Comparison of ENCODE assay signal across 8 mouse cellular contexts in the genomic region with DNA sequence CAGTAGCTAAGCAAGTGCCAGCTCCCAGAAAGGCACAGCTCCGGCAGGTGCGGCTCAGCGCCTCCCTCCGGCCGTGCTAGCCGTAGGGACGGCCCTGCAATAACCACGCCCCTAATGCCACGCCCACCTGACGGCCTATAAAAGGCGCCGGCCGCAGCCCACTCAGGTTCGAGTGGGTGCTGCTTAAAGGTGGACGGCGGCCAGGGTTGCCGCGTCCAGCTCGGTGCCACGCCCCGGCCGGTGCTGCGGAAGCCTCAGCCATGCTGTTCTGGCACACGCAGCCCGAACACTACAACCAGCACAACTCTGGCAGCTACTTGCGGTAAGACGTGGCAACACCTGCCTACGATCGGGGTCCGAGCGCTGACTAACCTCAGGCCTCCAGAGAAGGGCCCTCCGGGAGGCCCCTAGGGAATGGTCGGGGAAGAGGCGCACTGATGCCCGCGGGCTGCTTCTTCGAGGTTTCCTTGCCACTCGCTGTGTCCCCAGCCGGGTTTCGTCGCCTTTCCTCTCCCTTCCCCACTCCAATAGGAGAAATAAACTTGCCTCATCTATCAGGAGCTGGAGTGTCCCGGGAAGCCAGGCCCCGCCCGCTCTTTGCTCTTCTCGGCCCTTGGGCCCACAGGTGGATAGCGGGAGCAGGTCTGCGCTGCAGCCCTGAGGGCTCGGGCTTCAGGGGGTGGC. TPM values are rescaled to one million over a fixed set of nuclear protein-coding genes. Genes with fewer than 3 reads are reported as not detected.
DNase-seq lines count a peak whose midpoint lies in the region; ATAC-seq and TF ChIP-seq lines count a peak whose summit lies in the region.

A gene (plus strand): TSS at position 165 of the 684 bp plus-strand sequence.

- no peaks in the 10 kb centered on the region for H3K36me3 ChIP-seq in embryonic facial prominence, embryonic 11.5 days (replicated peaks; ENCODE audit: control insufficient read depth, insufficient read depth, low read depth, low read length)
- no peaks in the 10 kb centered on the region for H3K36me3 ChIP-seq in liver, embryonic 14.5 days (replicated peaks; ENCODE audit: control insufficient read depth, insufficient read depth, low read depth)
- no peaks in the 10 kb centered on the region for H3K36me3 ChIP-seq in neural tube, embryonic 12.5 days
- H3K36me3 ChIP-seq in stomach, embryonic 15.5 days = no peaks in the 10 kb centered on the region

- peak within 1 kb of the TSS; percentile 91 for H3K4me2 ChIP-seq in embryonic facial prominence, embryonic 11.5 days (ENCODE audit: low read depth, low read length)
- H3K4me2 ChIP-seq in liver, embryonic 14.5 days (ENCODE audit: low read depth) = peak within 1 kb of the TSS; percentile 47
- peak within 1 kb of the TSS; percentile 94 for H3K4me2 ChIP-seq in neural tube, embryonic 12.5 days (replicated peaks)
- peak within 1 kb of the TSS; percentile 91 for H3K4me2 ChIP-seq in stomach, embryonic 15.5 days

- H3K4me3 ChIP-seq in embryonic facial prominence, embryonic 11.5 days (ENCODE audit: low read depth, low read length) = peak within 1 kb of the TSS; percentile 44
- peak within 1 kb of the TSS; percentile 42 for H3K4me3 ChIP-seq in liver, embryonic 14.5 days (ENCODE audit: insufficient read depth in 1 of 2, low read depth in 2 of 2, low read length in 2 of 2)
- peak within 1 kb of the TSS; percentile 41 for H3K4me3 ChIP-seq in neural tube, embryonic 12.5 days
- peak within 1 kb of the TSS; percentile 52 for H3K4me3 ChIP-seq in stomach, embryonic 15.5 days (replicated peaks)

- peak within 1 kb of the TSS; percentile 50 for H3K9ac ChIP-seq in embryonic facial prominence, embryonic 11.5 days (replicated peaks; ENCODE audit: low read length)
- H3K9ac ChIP-seq in liver, embryonic 14.5 days (replicated peaks) = no peak within 1 kb of the TSS
- H3K9ac ChIP-seq in neural tube, embryonic 12.5 days = peak within 1 kb of the TSS; percentile 45
- H3K9ac ChIP-seq in stomach, embryonic 15.5 days = no peak within 1 kb of the TSS

- no peak within 1 kb of the TSS for H3K27ac ChIP-seq in embryonic facial prominence, embryonic 11.5 days (replicated peaks; ENCODE audit: low read depth, low read length)
- no peak within 1 kb of the TSS for H3K27ac ChIP-seq in liver, embryonic 14.5 days
- H3K27ac ChIP-seq in neural tube, embryonic 12.5 days = no peak within 1 kb of the TSS
- no peak within 1 kb of the TSS for H3K27ac ChIP-seq in stomach, embryonic 15.5 days

- H3K9me3 ChIP-seq in embryonic facial prominence, embryonic 11.5 days (replicated peaks; ENCODE audit: control insufficient read depth, low read length) = no peaks in the 10 kb centered on the region
- no peaks in the 10 kb centered on the region for H3K9me3 ChIP-seq in liver, embryonic 14.5 days (ENCODE audit: control insufficient read depth, low read length)
- H3K9me3 ChIP-seq in neural tube, embryonic 12.5 days = no peaks in the 10 kb centered on the region
- no peaks in the 10 kb centered on the region for H3K9me3 ChIP-seq in stomach, embryonic 15.5 days

- TF ChIP-seq CTCF in liver, embryonic 14.5 days (IDR thresholded peaks at IDR 0.05; ENCODE audit: low read depth) = peak; percentile 50; the same call in 1 of the 2 replicates

- no peak for TF ChIP-seq EP300 in liver, embryonic 14.5 days (IDR thresholded peaks at IDR 0.05; ENCODE audit: low read depth)

- peak; percentile 39 to 44 for DNase-seq in left cerebral cortex, adult 18-20 months (ENCODE audit: low spot score in 2 of 2)
- no peak for DNase-seq in left cerebral cortex, adult 11 months (ENCODE audit: low spot score)
- DNase-seq in embryonic facial prominence, embryonic 11.5 days (ENCODE audit: low spot score) = peak; percentile 72
- DNase-seq in heart, adult 11 months = peak; percentile 96
- peak; percentile 94 for DNase-seq in kidney, adult 11 months
- peak; percentile 35 to 41 (median 38) for DNase-seq in liver, embryonic 14.5 days (ENCODE audit: low read depth in 3 of 3, low spot score in 3 of 3)

- peaks cover 20% of the 10 kb centered on the region for H3K27me3 ChIP-seq in embryonic facial prominence, embryonic 11.5 days (ENCODE audit: control insufficient read depth, insufficient read depth, low read length)
- H3K27me3 ChIP-seq in liver, embryonic 14.5 days (ENCODE audit: control insufficient read depth, insufficient read depth, low read length) = peaks cover 6% of the 10 kb centered on the region
- peaks cover 26% of the 10 kb centered on the region for H3K27me3 ChIP-seq in neural tube, embryonic 12.5 days (replicated peaks)
- peaks cover 6% of the 10 kb centered on the region for H3K27me3 ChIP-seq in stomach, embryonic 15.5 days (replicated peaks)

- under 1% methylated on average over 48 of the region's 48 CpGs for WGBS in embryonic facial prominence, embryonic 11.5 days
- WGBS in liver, embryonic 14.5 days (ENCODE audit: insufficient replicate concordance) = under 1% methylated on average over 48 of the region's 48 CpGs
- under 1% methylated on average over 48 of the region's 48 CpGs for WGBS in neural tube, embryonic 12.5 days
- WGBS in stomach, embryonic 15.5 days = under 1% methylated on average over 48 of the region's 48 CpGs

- no peaks in the 10 kb centered on the region; the same call in 1 of the 2 replicates for H3K4me1 ChIP-seq in embryonic facial prominence, embryonic 11.5 days (ENCODE audit: control insufficient read depth, insufficient read depth, low read length)
- H3K4me1 ChIP-seq in liver, embryonic 14.5 days (replicated peaks; ENCODE audit: control insufficient read depth in 2 of 2, insufficient read depth in 2 of 2, low read length in 1 of 2) = no peaks in the 10 kb centered on the region
- H3K4me1 ChIP-seq in neural tube, embryonic 12.5 days = peaks cover 8% of the 10 kb centered on the region
- H3K4me1 ChIP-seq in stomach, embryonic 15.5 days = no peaks in the 10 kb centered on the region

- ATAC-seq in embryonic facial prominence, embryonic 11.5 days (replicated peaks; ENCODE audit: insufficient number of reproducible peaks, low FRiP score, low TSS enrichment, low read depth) = peak; percentile 64
- peak; percentile 78 for ATAC-seq in liver, embryonic 14.5 days (ENCODE audit: insufficient read depth)
- peak; percentile 82 for ATAC-seq in neural tube, embryonic 12.5 days (ENCODE audit: low FRiP score, low read depth)
- peak; percentile 88 for ATAC-seq in stomach, embryonic 15.5 days (ENCODE audit: insufficient read depth, low FRiP score, low read depth)

RNA-seq across cellular contexts. Expression of the gene that starts here (rescaled TPM):
- total RNA-seq in left cerebral cortex, adult 18-20 months (2021) = 1 to 10 TPM; 2.7 to 2.9 TPM
- polyA plus RNA-seq in embryonic facial prominence, embryonic 11.5 days (2014; fragmentation: Nextera tagmentation; extraction: Ambion mirVana) = 0.11 and 0.20 TPM in 2 replicates
- polyA plus RNA-seq in liver, embryonic 14.5 days (2012; rRNA removed) = 0.70 and 0.94 TPM in 2 replicates
- polyA plus RNA-seq in liver, embryonic 14.5 days (2014; fragmentation: Nextera tagmentation; extraction: Ambion mirVana) = 1.1 and 1.2 TPM in 2 replicates
- 0.06 and 0.18 TPM in 2 replicates for polyA plus RNA-seq in neural tube, embryonic 12.5 days (2016; fragmentation: Nextera tagmentation; extraction: Ambion mirVana)
- 2.3 and 2.4 TPM in 2 replicates for polyA plus RNA-seq in stomach, embryonic 15.5 days (2015; fragmentation: Nextera tagmentation; extraction: Ambion mirVana)

Comparison
In these comparisons a context has a peak if more than half of its experiments do, and no peak if none do; other contexts are left out.
1. Peak in DNase-seq, ATAC-seq, H3K4me3 ChIP-seq, H3K9ac ChIP-seq and H3K4me2 ChIP-seq in embryonic facial prominence, embryonic 11.5 days; RNA of the gene not detected or under 1 TPM.
2. Peak in ATAC-seq, H3K4me3 ChIP-seq, H3K9ac ChIP-seq and H3K4me2 ChIP-seq in neural tube, embryonic 12.5 days; RNA of the gene not detected or under 1 TPM.